Mouse (Mus musculus): ENCODE results near the gene Dennd1a. TPM values are rescaled to one million over a fixed set of nuclear protein-coding genes. Genes with fewer than 3 reads are reported as not detected.

Gene Dennd1a
- polyA plus RNA-seq, 1 experiment from 2014 or later = 17.3 TPM

GRCm38 (mm10) chr2:38126383-38126732, 160.8 kb downstream of the Dennd1a start:
- WGBS = 70% methylated on average over 3 of the region's 3 CpGs
- H3K27me3 ChIP-seq (ENCODE audit: poor library complexity, severe bottlenecking) = no peaks in the 10 kb centered on the region

GRCm38 (mm10) chr2:38125671-38126382, 161.4 kb downstream of the Dennd1a start:
- 52% methylated on average over 5 of the region's 5 CpGs for WGBS
- no peaks in the 10 kb centered on the region for H3K27me3 ChIP-seq (ENCODE audit: poor library complexity, severe bottlenecking)
- H3K36me3 ChIP-seq (replicated peaks) = peaks cover 13% of the 10 kb centered on the region
- DNase-seq (ENCODE audit: extremely low spot score, low spot score) = no peak
- no peak overlapping the region for H3K4me3 ChIP-seq
- H3K4me1 ChIP-seq = peaks cover 28% of the 10 kb centered on the region
- H3K27ac ChIP-seq = 0 out of 2 replicates have a peak overlapping the region, but pooled peaks have one; percentile 35
- H3K9me3 ChIP-seq = no peaks in the 10 kb centered on the region

More at GRCm38 (mm10) chr2:38126383-38126732, 160.8 kb downstream of the Dennd1a start:
- no peak overlapping the region for H3K4me3 ChIP-seq
- H3K9me3 ChIP-seq = no peaks in the 10 kb centered on the region
- H3K27ac ChIP-seq = no peak overlapping the region
- DNase-seq (ENCODE audit: extremely low spot score, low spot score) = no peak
- H3K4me1 ChIP-seq = peaks cover 28% of the 10 kb centered on the region
- peaks cover 13% of the 10 kb centered on the region for H3K36me3 ChIP-seq (replicated peaks)

GRCm38 (mm10) chr2:38124727-38125126, 162.5 kb downstream of the Dennd1a start:
- peaks cover 13% of the 10 kb centered on the region for H3K36me3 ChIP-seq (replicated peaks)
- no peaks in the 10 kb centered on the region for H3K27me3 ChIP-seq (ENCODE audit: poor library complexity, severe bottlenecking)
- peaks cover 24% of the 10 kb centered on the region for H3K4me1 ChIP-seq
- no peak overlapping the region for H3K4me3 ChIP-seq
- 92% methylated on average over 1 of the region's 1 CpGs for WGBS
- DNase-seq (ENCODE audit: extremely low spot score, low spot score) = no peak
- no peak overlapping the region for H3K27ac ChIP-seq
- H3K9me3 ChIP-seq = no peaks in the 10 kb centered on the region

GRCm38 (mm10) chr2:38115000-38115399, 172.2 kb downstream of the Dennd1a start:
- H3K9me3 ChIP-seq = no peaks in the 10 kb centered on the region
- DNase-seq (ENCODE audit: extremely low spot score, low spot score) = no peak
- WGBS = 74% methylated on average over 2 of the region's 2 CpGs

GRCm38 (mm10) chr2:38111655-38112351, 175.4 kb downstream of the Dennd1a start:
- Histone ChIP-seq H3K27ac (peak overlapping the region; percentile 73), H3K4me1 (peaks cover 29% of the 10 kb centered on the region), H3K36me3 (replicated peaks) (no peaks in the 10 kb centered on the region), H3K9me3 (no peaks in the 10 kb centered on the region), H3K27me3 (ENCODE audit: poor library complexity, severe bottlenecking) (no peaks in the 10 kb centered on the region), H3K4me3 (no peak overlapping the region)
- 68% methylated on average over 5 of the region's 5 CpGs for WGBS
- no peak for DNase-seq (ENCODE audit: extremely low spot score, low spot score)

More at GRCm38 (mm10) chr2:38115000-38115399, 172.2 kb downstream of the Dennd1a start:
- Histone ChIP-seq H3K27ac (no peak overlapping the region; the same call in 1 of the 2 replicates), H3K27me3 (ENCODE audit: poor library complexity, severe bottlenecking) (no peaks in the 10 kb centered on the region), H3K36me3 (replicated peaks) (no peaks in the 10 kb centered on the region), H3K4me3 (no peak overlapping the region), H3K4me1 (peaks cover 29% of the 10 kb centered on the region)

- Histone ChIP-seq H3K27me3 (ENCODE audit: poor library complexity, severe bottlenecking) (no peaks in the 10 kb centered on the region), H3K4me3 (no peak overlapping the region), H3K4me1 (peaks cover 19% of the 10 kb centered on the region), H3K9me3 (no peaks in the 10 kb centered on the region), H3K27ac (no peak overlapping the region), H3K36me3 (replicated peaks) (no peaks in the 10 kb centered on the region)
- DNase-seq (ENCODE audit: extremely low spot score, low spot score) = no peak
- 84% methylated on average over 2 of the region's 2 CpGs for WGBS
These were observed 178.6 kb downstream of the Dennd1a start for GRCm38 (mm10) chr2:38108586-38108985.

- Histone ChIP-seq H3K4me3 (no peak overlapping the region), H3K27ac (no peak overlapping the region), H3K36me3 (replicated peaks) (no peaks in the 10 kb centered on the region), H3K4me1 (peaks cover 49% of the 10 kb centered on the region), H3K27me3 (ENCODE audit: poor library complexity, severe bottlenecking) (no peaks in the 10 kb centered on the region), H3K9me3 (no peaks in the 10 kb centered on the region)
- no peak for DNase-seq (ENCODE audit: extremely low spot score, low spot score)
- 89% methylated on average over 1 of the region's 1 CpGs for WGBS
These were observed 184.5 kb downstream of the Dennd1a start for GRCm38 (mm10) chr2:38102674-38103073.

- DNase-seq (ENCODE audit: extremely low spot score, low spot score) = no peak
These were observed 186.9 kb downstream of the Dennd1a start for GRCm38 (mm10) chr2:38100289-38100688.

GRCm38 (mm10) chr2:38099120-38099773, 187.9 kb downstream of the Dennd1a start:
- no peaks in the 10 kb centered on the region for H3K36me3 ChIP-seq (replicated peaks)
- H3K4me3 ChIP-seq = no peak overlapping the region
- H3K4me1 ChIP-seq = peaks cover 83% of the 10 kb centered on the region
- no peaks in the 10 kb centered on the region for H3K9me3 ChIP-seq
- no peak for DNase-seq (ENCODE audit: extremely low spot score, low spot score)
- WGBS = 39% methylated on average over 4 of the region's 4 CpGs
- peak overlapping the region; percentile 85 for H3K27ac ChIP-seq
- H3K27me3 ChIP-seq (ENCODE audit: poor library complexity, severe bottlenecking) = no peaks in the 10 kb centered on the region

More at GRCm38 (mm10) chr2:38100289-38100688, 186.9 kb downstream of the Dennd1a start:
- 11% methylated on average over 7 of the region's 7 CpGs for WGBS
- H3K4me3 ChIP-seq = no peak overlapping the region
- peak overlapping the region; percentile 85 for H3K27ac ChIP-seq
- H3K4me1 ChIP-seq = peaks cover 73% of the 10 kb centered on the region
- H3K36me3 ChIP-seq (replicated peaks) = no peaks in the 10 kb centered on the region
- no peaks in the 10 kb centered on the region for H3K27me3 ChIP-seq (ENCODE audit: poor library complexity, severe bottlenecking)
- no peaks in the 10 kb centered on the region for H3K9me3 ChIP-seq

GRCm38 (mm10) chr2:38097469-38097868, 189.7 kb downstream of the Dennd1a start:
- WGBS = 17% methylated on average over 3 of the region's 3 CpGs
- no peaks in the 10 kb centered on the region for H3K27me3 ChIP-seq (ENCODE audit: poor library complexity, severe bottlenecking)

GRCm38 (mm10) chr2:38096328-38096727, 190.9 kb downstream of the Dennd1a start:
- peak overlapping the region; percentile 85 for H3K27ac ChIP-seq
- H3K4me1 ChIP-seq = peaks cover 92% of the 10 kb centered on the region
- no peaks in the 10 kb centered on the region for H3K36me3 ChIP-seq (replicated peaks)
- H3K27me3 ChIP-seq (ENCODE audit: poor library complexity, severe bottlenecking) = no peaks in the 10 kb centered on the region
- no peaks in the 10 kb centered on the region for H3K9me3 ChIP-seq
- DNase-seq (ENCODE audit: extremely low spot score, low spot score) = no peak
- no peak overlapping the region for H3K4me3 ChIP-seq

More at GRCm38 (mm10) chr2:38097469-38097868, 189.7 kb downstream of the Dennd1a start:
- H3K27ac ChIP-seq = peak overlapping the region; percentile 85
- H3K4me1 ChIP-seq = peaks cover 98% of the 10 kb centered on the region
- DNase-seq (ENCODE audit: extremely low spot score, low spot score) = no peak
- H3K36me3 ChIP-seq (replicated peaks) = no peaks in the 10 kb centered on the region
- no peaks in the 10 kb centered on the region for H3K9me3 ChIP-seq
- no peak overlapping the region for H3K4me3 ChIP-seq

- Histone ChIP-seq H3K4me1 (peaks cover 75% of the 10 kb centered on the region), H3K27me3 (ENCODE audit: poor library complexity, severe bottlenecking) (no peaks in the 10 kb centered on the region), H3K4me3 (no peak overlapping the region), H3K36me3 (replicated peaks) (peaks cover 3% of the 10 kb centered on the region; the same call in 1 of the 2 replicates), H3K9me3 (no peaks in the 10 kb centered on the region), H3K27ac (peak overlapping the region; percentile 60; the same call in 1 of the 2 replicates)
- 46% methylated on average over 2 of the region's 2 CpGs for WGBS
- no peak for DNase-seq (ENCODE audit: extremely low spot score, low spot score)
These were observed 192.6 kb downstream of the Dennd1a start for GRCm38 (mm10) chr2:38094380-38095163.
